Mouse (Mus musculus): ENCODE results near the gene Rnf157. TPM values are rescaled to one million over a fixed set of nuclear protein-coding genes. Genes with fewer than 3 reads are reported as not detected.

The Rnf157 gene
- polyA plus RNA-seq, 1 experiment from 2014 or later, result 85.4 TPM

- Histone ChIP-seq H3K9ac (replicated peaks) (no peak overlapping the region), H3K4me2 (no peak overlapping the region), H3K36me3 (no peaks in the 10 kb centered on the region), H3K27me3 (replicated peaks) (no peaks in the 10 kb centered on the region), H3K9me3 (replicated peaks) (no peaks in the 10 kb centered on the region), H3K4me3 (replicated peaks) (no peak overlapping the region), H3K27ac (replicated peaks) (no peak overlapping the region), H3K4me1 (no peaks in the 10 kb centered on the region)
- 60% methylated on average over 8 of the region's 8 CpGs for WGBS
- no peak for ATAC-seq (ENCODE audit: low FRiP score)
Observed at GRCm38 (mm10) chr11:116424621-116425407, 12.0 kb upstream of the Rnf157 start.

- Histone ChIP-seq H3K4me3 (replicated peaks) (no peak overlapping the region), H3K9ac (replicated peaks) (no peak overlapping the region), H3K4me2 (no peak overlapping the region), H3K9me3 (replicated peaks) (no peaks in the 10 kb centered on the region), H3K4me1 (no peaks in the 10 kb centered on the region), H3K27ac (replicated peaks) (no peak overlapping the region), H3K27me3 (replicated peaks) (no peaks in the 10 kb centered on the region), H3K36me3 (no peaks in the 10 kb centered on the region)
- ATAC-seq (ENCODE audit: low FRiP score), result no peak
- 88% methylated on average over 10 of the region's 10 CpGs for WGBS
Observed at GRCm38 (mm10) chr11:116423782-116424620, 11.2 kb upstream of the Rnf157 start.

- no peak overlapping the region for H3K4me3 ChIP-seq (replicated peaks)
- H3K9ac ChIP-seq (replicated peaks), result no peak overlapping the region
- no peaks in the 10 kb centered on the region for H3K36me3 ChIP-seq
- no peak overlapping the region for H3K4me2 ChIP-seq
- no peaks in the 10 kb centered on the region for H3K4me1 ChIP-seq
- WGBS, result 79% methylated on average over 6 of the region's 6 CpGs
- no peak overlapping the region for H3K27ac ChIP-seq (replicated peaks)
- no peaks in the 10 kb centered on the region for H3K9me3 ChIP-seq (replicated peaks)
- no peak for ATAC-seq (ENCODE audit: low FRiP score)
- H3K27me3 ChIP-seq (replicated peaks), result no peaks in the 10 kb centered on the region
Observed at GRCm38 (mm10) chr11:116423214-116423613, 10.4 kb upstream of the Rnf157 start.

- H3K36me3 ChIP-seq, result no peaks in the 10 kb centered on the region
- H3K4me3 ChIP-seq (replicated peaks), result no peak overlapping the region
- H3K9me3 ChIP-seq (replicated peaks), result no peaks in the 10 kb centered on the region
- ATAC-seq (ENCODE audit: low FRiP score), result no peak
- H3K4me1 ChIP-seq, result no peaks in the 10 kb centered on the region
- H3K4me2 ChIP-seq, result no peak overlapping the region
- no peak overlapping the region for H3K9ac ChIP-seq (replicated peaks)
- no peaks in the 10 kb centered on the region for H3K27me3 ChIP-seq (replicated peaks)
- WGBS, result 90% methylated on average over 2 of the region's 2 CpGs
- H3K27ac ChIP-seq (replicated peaks), result no peak overlapping the region
Observed at GRCm38 (mm10) chr11:116422562-116422961, 9.7 kb upstream of the Rnf157 start.

- no peak overlapping the region for H3K4me3 ChIP-seq (replicated peaks)
- H3K36me3 ChIP-seq, result no peaks in the 10 kb centered on the region
- no peak for ATAC-seq (ENCODE audit: low FRiP score)
- no peaks in the 10 kb centered on the region for H3K9me3 ChIP-seq (replicated peaks)
- H3K4me2 ChIP-seq, result no peak overlapping the region
- no peak overlapping the region for H3K27ac ChIP-seq (replicated peaks)
- H3K9ac ChIP-seq (replicated peaks), result no peak overlapping the region
- WGBS, result 81% methylated on average over 6 of the region's 6 CpGs
- H3K4me1 ChIP-seq, result no peaks in the 10 kb centered on the region
- H3K27me3 ChIP-seq (replicated peaks), result no peaks in the 10 kb centered on the region
Observed at GRCm38 (mm10) chr11:116421102-116421501, 8.3 kb upstream of the Rnf157 start.

- no peaks in the 10 kb centered on the region for H3K27me3 ChIP-seq (replicated peaks)
- no peak overlapping the region for H3K9ac ChIP-seq (replicated peaks)
- ATAC-seq (ENCODE audit: low FRiP score), result no peak
- H3K4me2 ChIP-seq, result no peak overlapping the region
- no peak overlapping the region for H3K4me3 ChIP-seq (replicated peaks)
- H3K4me1 ChIP-seq, result no peaks in the 10 kb centered on the region
- no peaks in the 10 kb centered on the region for H3K9me3 ChIP-seq (replicated peaks)
- 89% methylated on average over 6 of the region's 6 CpGs for WGBS
- H3K27ac ChIP-seq (replicated peaks), result no peak overlapping the region
- H3K36me3 ChIP-seq, result no peaks in the 10 kb centered on the region
Observed at GRCm38 (mm10) chr11:116418841-116419462, 6.1 kb upstream of the Rnf157 start.

GRCm38 (mm10) chr11:116418194-116418840 lies 5.5 kb upstream of the Rnf157 start:
- Histone ChIP-seq H3K4me2 (no peak overlapping the region), H3K4me1 (peaks cover 4% of the 10 kb centered on the region), H3K27me3 (replicated peaks) (no peaks in the 10 kb centered on the region), H3K9me3 (replicated peaks) (no peaks in the 10 kb centered on the region), H3K4me3 (replicated peaks) (no peak overlapping the region), H3K27ac (replicated peaks) (no peak overlapping the region), H3K36me3 (no peaks in the 10 kb centered on the region), H3K9ac (replicated peaks) (no peak overlapping the region)
- ATAC-seq (ENCODE audit: low FRiP score), result no peak
- WGBS, result 21% methylated on average over 2 of the region's 2 CpGs

- Histone ChIP-seq H3K4me2 (no peak overlapping the region), H3K4me3 (replicated peaks) (no peak overlapping the region), H3K9me3 (replicated peaks) (no peaks in the 10 kb centered on the region), H3K27ac (replicated peaks) (no peak overlapping the region), H3K9ac (replicated peaks) (no peak overlapping the region), H3K27me3 (replicated peaks) (no peaks in the 10 kb centered on the region), H3K4me1 (peaks cover 8% of the 10 kb centered on the region), H3K36me3 (no peaks in the 10 kb centered on the region)
- 87% methylated on average over 5 of the region's 5 CpGs for WGBS
- ATAC-seq (ENCODE audit: low FRiP score), result no peak
Observed at GRCm38 (mm10) chr11:116417054-116417453, 4.2 kb upstream of the Rnf157 start.

GRCm38 (mm10) chr11:116416196-116416943 lies 3.5 kb upstream of the Rnf157 start:
- H3K36me3 ChIP-seq, result no peaks in the 10 kb centered on the region
- H3K4me2 ChIP-seq, result no peak overlapping the region
- no peak for ATAC-seq (ENCODE audit: low FRiP score)
- no peak overlapping the region for H3K4me3 ChIP-seq (replicated peaks)
- H3K9ac ChIP-seq (replicated peaks), result no peak overlapping the region
- no peaks in the 10 kb centered on the region for H3K27me3 ChIP-seq (replicated peaks)
- H3K4me1 ChIP-seq, result peaks cover 14% of the 10 kb centered on the region
- 68% methylated on average over 6 of the region's 6 CpGs for WGBS
- no peaks in the 10 kb centered on the region for H3K9me3 ChIP-seq (replicated peaks)
- H3K27ac ChIP-seq (replicated peaks), result no peak overlapping the region

GRCm38 (mm10) chr11:116413631-116414022 lies 795 bp upstream of the Rnf157 start:
- no peaks in the 10 kb centered on the region for H3K36me3 ChIP-seq
- H3K9me3 ChIP-seq (replicated peaks), result no peaks in the 10 kb centered on the region
- H3K4me1 ChIP-seq, result peaks cover 25% of the 10 kb centered on the region
- 61% methylated on average over 4 of the region's 4 CpGs for WGBS
- no peaks in the 10 kb centered on the region for H3K27me3 ChIP-seq (replicated peaks)
- H3K9ac ChIP-seq (replicated peaks), result peak overlapping the region; percentile 98
- no peak for ATAC-seq (ENCODE audit: low FRiP score)
- peak overlapping the region; percentile 93 for H3K4me2 ChIP-seq
- H3K4me3 ChIP-seq (replicated peaks), result peak overlapping the region; percentile 87
- H3K27ac ChIP-seq (replicated peaks), result peak overlapping the region; percentile 98

Data from neural tube, embryonic 15.5 days (tissue).